ENCODE assay signal across 23 mouse cellular contexts in genomic region chr9:58272855-58273254, GRCm38 (mm10). TPM values are rescaled to one million over a fixed set of nuclear protein-coding genes. Genes with fewer than 3 reads are reported as not detected.
DNase-seq lines count a peak whose midpoint lies in the region; ATAC-seq and TF ChIP-seq lines count a peak whose summit lies in the region.
"Had no signal": no experiment of that assay in that cellular context is flagged by ENCODE, and none has a peak within 500 bp of the region (broad histone marks: within the 10 kb centered on the region; RNA-seq: fewer than 3 reads in every experiment).

No protein-coding gene starts in this region.

- WGBS in heart, postnatal 0 days: 72% methylated on average over 9 of the region's 9 CpGs
- WGBS in liver, postnatal 0 days (ENCODE audit: insufficient replicate concordance): 61% methylated on average over 9 of the region's 9 CpGs
- 83% methylated on average over 9 of the region's 9 CpGs for WGBS in thymus, adult 2 months

- no peaks in the 10 kb centered on the region for H3K27me3 ChIP-seq in heart, postnatal 0 days (ENCODE audit: control insufficient read depth, insufficient read depth, low read length)
- no peaks in the 10 kb centered on the region for H3K27me3 ChIP-seq in liver, postnatal 0 days (ENCODE audit: insufficient read depth, low read length)
- H3K27me3 ChIP-seq in thymus, adult 2 months (ENCODE audit: control insufficient read depth, insufficient read depth, low read length): no peaks in the 10 kb centered on the region
- H3K27me3 ChIP-seq: embryonic facial prominence, embryonic 13.5 days; limb, embryonic 15.5 days; midbrain, embryonic 15.5 days had no signal

- TF ChIP-seq CTCF in heart, postnatal 0 days (IDR thresholded peaks at IDR 0.05; ENCODE audit: low read depth): no peak
- no peak for TF ChIP-seq CTCF in liver, postnatal 0 days (IDR thresholded peaks at IDR 0.05; ENCODE audit: low read depth)
- no peak for TF ChIP-seq CTCF in thymus, adult 2 months (IDR thresholded peaks at IDR 0.05; ENCODE audit: borderline replicate concordance, control insufficient read depth, extremely low read depth, insufficient read depth, low read length, poor library complexity)

- DNase-seq in heart, postnatal 0 days (ENCODE audit: low spot score): peak; percentile 2
- DNase-seq in heart, adult 9 months (ENCODE audit: low spot score in 2 of 2): no peak
- no peak for DNase-seq in liver, postnatal 0 days
- DNase-seq in liver: no peak
- DNase-seq in R1 (ENCODE audit: low read depth, low spot score): peak; percentile 38
- no peak for DNase-seq in Muller cell, postnatal 12 days (ENCODE audit: inconsistent ontology term)
- DNase-seq in thymus, adult 2 months: no peak
- DNase-seq: adrenal gland, postnatal 14 days; cerebellum, adult 11-12 months; cerebellum, postnatal 14 days; forebrain, postnatal 0 days; heart, postnatal 4 days; lung, postnatal 10 days; right cerebral cortex, postnatal 25 days; thymus, postnatal 25 days had no signal

- H3K4me1 ChIP-seq in heart, postnatal 0 days (ENCODE audit: control insufficient read depth, insufficient read depth): peaks cover 16% of the 10 kb centered on the region
- peaks cover 22% of the 10 kb centered on the region for H3K4me1 ChIP-seq in liver, postnatal 0 days (ENCODE audit: insufficient read depth)
- H3K4me1 ChIP-seq in thymus, adult 2 months (replicated peaks; ENCODE audit: control insufficient read depth, insufficient read depth, low read length): peaks cover 23% of the 10 kb centered on the region
- H3K4me1 ChIP-seq: midbrain, embryonic 15.5 days had no signal

- H3K4me3 ChIP-seq in heart, postnatal 0 days (ENCODE audit: low read depth, low read length): no peak overlapping the region
- H3K4me3 ChIP-seq in liver, postnatal 0 days (ENCODE audit: low read depth, low read length): no peak overlapping the region
- H3K4me3 ChIP-seq in thymus, adult 2 months (ENCODE audit: control insufficient read depth, insufficient read depth, low read length): no peak overlapping the region
- H3K4me3 ChIP-seq: embryonic facial prominence, embryonic 13.5 days; layer of hippocampus, adult 2 months; limb, embryonic 15.5 days; midbrain, embryonic 15.5 days had no signal

- no peak overlapping the region for H3K4me2 ChIP-seq in heart, postnatal 0 days (ENCODE audit: low read depth, low read length)
- H3K4me2 ChIP-seq in liver, postnatal 0 days (ENCODE audit: low read depth, low read length): no peak overlapping the region
- H3K4me2 ChIP-seq: embryonic facial prominence, embryonic 13.5 days; limb, embryonic 15.5 days; midbrain, embryonic 15.5 days had no signal

- H3K27ac ChIP-seq in heart, postnatal 0 days (ENCODE audit: low read depth): no peak overlapping the region
- peak overlapping the region; percentile 71 for H3K27ac ChIP-seq in liver, postnatal 0 days (ENCODE audit: low read depth)
- no peak overlapping the region for H3K27ac ChIP-seq in thymus, adult 2 months (ENCODE audit: control insufficient read depth, insufficient read depth, low read length)
- H3K27ac ChIP-seq: embryonic facial prominence, embryonic 13.5 days; kidney, postnatal 0 days; layer of hippocampus, adult 2 months; limb, embryonic 15.5 days; midbrain, embryonic 15.5 days had no signal

- no peak for ATAC-seq in heart, postnatal 0 days (ENCODE audit: insufficient read depth, low read depth)
- no peak for ATAC-seq in liver, postnatal 0 days
- ATAC-seq: forebrain, postnatal 0 days; hindbrain, embryonic 16.5 days; midbrain, embryonic 15.5 days had no signal

- TF ChIP-seq EP300 in heart, postnatal 0 days (IDR thresholded peaks at IDR 0.05; ENCODE audit: low read depth): no peak
- no peak for TF ChIP-seq EP300 in liver, postnatal 0 days (IDR thresholded peaks at IDR 0.05; ENCODE audit: low read depth)

- H3K9me3 ChIP-seq in heart, postnatal 0 days (replicated peaks; ENCODE audit: control insufficient read depth, low read length): no peaks in the 10 kb centered on the region
- no peaks in the 10 kb centered on the region for H3K9me3 ChIP-seq in liver, postnatal 0 days (ENCODE audit: low read length)
- H3K9me3 ChIP-seq: embryonic facial prominence, embryonic 13.5 days; limb, embryonic 15.5 days; midbrain, embryonic 15.5 days had no signal

- TF ChIP-seq POLR2A in thymus, adult 2 months (IDR thresholded peaks at IDR 0.05; ENCODE audit: control insufficient read depth, extremely low read depth, insufficient read depth, low read length, poor library complexity): no peak

- no peaks in the 10 kb centered on the region for H3K36me3 ChIP-seq in heart, postnatal 0 days (replicated peaks; ENCODE audit: control insufficient read depth, insufficient read depth, low read length)
- H3K36me3 ChIP-seq in liver, postnatal 0 days (replicated peaks; ENCODE audit: insufficient read depth, low read length): no peaks in the 10 kb centered on the region
- H3K36me3 ChIP-seq in thymus, adult 2 months (ENCODE audit: control insufficient read depth, insufficient read depth, low read length): no peaks in the 10 kb centered on the region
- H3K36me3 ChIP-seq: embryonic facial prominence, embryonic 13.5 days; limb, embryonic 15.5 days; midbrain, embryonic 15.5 days had no signal

- H3K9ac ChIP-seq in heart, postnatal 0 days (replicated peaks; ENCODE audit: low read depth, low read length): no peak overlapping the region
- no peak overlapping the region for H3K9ac ChIP-seq in liver, postnatal 0 days (replicated peaks)
- H3K9ac ChIP-seq: embryonic facial prominence, embryonic 13.5 days; forebrain, postnatal 0 days; limb, embryonic 15.5 days; midbrain, embryonic 15.5 days had no signal

RNA-seq across cellular contexts. Expression of gene Stoml1, which starts 19.9 kb away (rescaled TPM):
- total RNA-seq in heart, postnatal 0 days (2014; rRNA removed; ENCODE audit: low replicate concordance): 16.4 and 52.8 TPM in 2 replicates
- 21.7 and 23.3 TPM in 2 replicates for polyA plus RNA-seq in heart, postnatal 0 days (2015; fragmentation: Nextera tagmentation; extraction: Ambion mirVana)
- 5.6 and 6.7 TPM in 2 replicates for polyA plus RNA-seq in liver, postnatal 0 days (2015; fragmentation: Nextera tagmentation; extraction: Ambion mirVana)
- 67.4 and 71.5 TPM in 2 replicates for polyA plus RNA-seq in thymus, adult 2 months (2012; rRNA removed)

RNA-seq across cellular contexts. Expression of gene Pml, which starts 23.3 kb away (rescaled TPM):
- 11.4 and 15.0 TPM in 2 replicates for total RNA-seq in heart, postnatal 0 days (2014; rRNA removed; ENCODE audit: low replicate concordance)
- polyA plus RNA-seq in heart, postnatal 0 days (2015; fragmentation: Nextera tagmentation; extraction: Ambion mirVana): 5.2 and 5.6 TPM in 2 replicates
- 8.4 and 8.5 TPM in 2 replicates for polyA plus RNA-seq in liver, postnatal 0 days (2015; fragmentation: Nextera tagmentation; extraction: Ambion mirVana)
- polyA plus RNA-seq in thymus, adult 2 months (2012; rRNA removed): 74.1 and 83.0 TPM in 2 replicates

RNA-seq across cellular contexts. Expression of gene Loxl1, which starts 40.1 kb away (rescaled TPM):
- total RNA-seq in heart, postnatal 0 days (2014; rRNA removed; ENCODE audit: low replicate concordance): 44.1 and 61.7 TPM in 2 replicates
- 39.2 and 40.7 TPM in 2 replicates for polyA plus RNA-seq in heart, postnatal 0 days (2015; fragmentation: Nextera tagmentation; extraction: Ambion mirVana)
- polyA plus RNA-seq in liver, postnatal 0 days (2015; fragmentation: Nextera tagmentation; extraction: Ambion mirVana): 2.8 and 3.1 TPM in 2 replicates
- 12.5 and 19.0 TPM in 2 replicates for polyA plus RNA-seq in thymus, adult 2 months (2012; rRNA removed)
- total RNA-seq: megakaryocyte-erythroid progenitor cell, adult 5-6 weeks; neutrophil, adult 5-6 weeks had no signal

Comparison
In these comparisons a context has a peak if more than half of its experiments do, and no peak if none do; other contexts are left out.
1. DNase-seq: peak in heart, postnatal 0 days (single experiment) and R1 (single experiment); none in heart, adult 9 months (0 of 2), liver, postnatal 0 days (single experiment), liver (single experiment), Muller cell, postnatal 12 days (single experiment) and thymus, adult 2 months (single experiment).